8 mouse cellular contexts compared by ENCODE assay signal in the genomic region with DNA sequence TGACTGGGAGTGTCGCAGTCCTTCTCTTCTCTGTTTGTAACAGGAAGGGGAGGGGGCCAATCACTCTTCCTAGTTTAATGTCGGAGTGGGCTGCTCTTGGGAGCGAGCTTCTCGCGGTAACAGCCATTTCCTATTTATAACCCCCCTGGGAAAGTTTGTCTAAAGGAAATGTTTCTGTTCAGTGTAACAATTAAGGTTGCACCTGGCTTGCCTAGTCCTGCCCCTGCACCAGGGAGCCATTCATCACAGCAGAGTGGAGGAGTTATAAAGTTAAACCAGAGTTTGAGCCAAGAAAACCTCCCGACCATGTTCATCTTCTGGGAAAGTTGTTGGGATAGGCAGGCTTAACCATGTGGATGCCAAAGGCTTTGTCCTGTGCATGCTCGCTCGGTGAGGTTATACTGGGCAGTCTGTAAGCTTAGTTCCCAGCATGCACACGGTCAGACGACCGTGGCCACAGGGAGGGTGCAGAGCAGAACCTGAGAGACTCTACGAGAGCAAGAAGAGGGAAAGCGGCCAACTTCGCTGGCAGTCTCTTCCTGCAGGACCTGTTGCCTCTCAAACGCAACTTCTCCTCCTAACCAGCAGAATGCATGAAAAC.
DNase-seq lines count a peak whose midpoint lies in the region; ATAC-seq and TF ChIP-seq lines count a peak whose summit lies in the region.
"Had no signal": no experiment of that assay in that cellular context is flagged by ENCODE, and none has a peak within 500 bp of the region (broad histone marks: within the 10 kb centered on the region; RNA-seq: fewer than 3 reads in every experiment).

No protein-coding gene starts in this region.

- no peak overlapping the region for H3K9ac ChIP-seq in midbrain, embryonic 11.5 days (ENCODE audit: low read length)
- H3K9ac ChIP-seq in midbrain, embryonic 13.5 days (replicated peaks): no peak overlapping the region
- H3K9ac ChIP-seq: midbrain, embryonic 12.5 days had no signal

- H3K4me1 ChIP-seq in midbrain, embryonic 11.5 days (ENCODE audit: control insufficient read depth, insufficient read depth, low read length): no peaks in the 10 kb centered on the region
- no peaks in the 10 kb centered on the region for H3K4me1 ChIP-seq in midbrain, embryonic 10.5 days
- H3K4me1 ChIP-seq in midbrain, embryonic 13.5 days (replicated peaks): peaks cover 5% of the 10 kb centered on the region

- 67% methylated on average over 15 of the region's 15 CpGs for WGBS in midbrain, embryonic 11.5 days
- WGBS in midbrain, embryonic 10.5 days: 74% methylated on average over 15 of the region's 15 CpGs
- WGBS in midbrain, embryonic 13.5 days: 62% methylated on average over 15 of the region's 15 CpGs

- H3K36me3 ChIP-seq in midbrain, embryonic 11.5 days (ENCODE audit: control insufficient read depth, insufficient read depth, low read length): no peaks in the 10 kb centered on the region
- H3K36me3 ChIP-seq in midbrain, embryonic 10.5 days: no peaks in the 10 kb centered on the region
- no peaks in the 10 kb centered on the region for H3K36me3 ChIP-seq in midbrain, embryonic 13.5 days
- H3K36me3 ChIP-seq: midbrain, embryonic 12.5 days had no signal

- intact Hi-C loops in gastrocnemius, adult 2 months (cut with DNase I): no loop called here

- H3K27ac ChIP-seq in midbrain, embryonic 11.5 days (ENCODE audit: low read depth, low read length): no peak overlapping the region
- no peak overlapping the region for H3K27ac ChIP-seq in midbrain, embryonic 10.5 days (replicated peaks)
- H3K27ac ChIP-seq in gastrocnemius, adult 2 months: peak overlapping the region; percentile 62
- no peak overlapping the region for H3K27ac ChIP-seq in midbrain, embryonic 13.5 days
- H3K27ac ChIP-seq: midbrain, embryonic 12.5 days had no signal

- TF ChIP-seq CTCF in gastrocnemius, adult 2 months (IDR thresholded peaks at IDR 0.05): no peak

- DNase-seq in midbrain, embryonic 11.5 days (ENCODE audit: low spot score, missing footprints): peak; percentile 72
- DNase-seq in midbrain, embryonic 10.5 days (ENCODE audit: low spot score): no peak
- peak; percentile 65 for DNase-seq in gastrocnemius, adult 2 months
- DNase-seq in kidney, postnatal 25 days: peak; percentile 39 to 56
- DNase-seq in testis, postnatal 10 days (ENCODE audit: low spot score): peak; percentile 59
- no peak for DNase-seq in thymus, postnatal 4 days

- no peaks in the 10 kb centered on the region for H3K9me3 ChIP-seq in midbrain, embryonic 11.5 days (ENCODE audit: control insufficient read depth, low read length)
- no peaks in the 10 kb centered on the region; the same call in 1 of the 2 replicates for H3K9me3 ChIP-seq in midbrain, embryonic 10.5 days (replicated peaks)
- H3K9me3 ChIP-seq in midbrain, embryonic 13.5 days: no peaks in the 10 kb centered on the region
- H3K9me3 ChIP-seq: midbrain, embryonic 12.5 days had no signal

- no peaks in the 10 kb centered on the region for H3K27me3 ChIP-seq in midbrain, embryonic 11.5 days (ENCODE audit: control insufficient read depth, insufficient read depth, low read length)
- no peaks in the 10 kb centered on the region for H3K27me3 ChIP-seq in midbrain, embryonic 10.5 days (ENCODE audit: low read depth, poor library complexity, severe bottlenecking)
- no peaks in the 10 kb centered on the region for H3K27me3 ChIP-seq in midbrain, embryonic 13.5 days
- H3K27me3 ChIP-seq: midbrain, embryonic 12.5 days had no signal

- H3K4me2 ChIP-seq in midbrain, embryonic 11.5 days: no peak overlapping the region
- H3K4me2 ChIP-seq in midbrain, embryonic 13.5 days (replicated peaks): no peak overlapping the region
- H3K4me2 ChIP-seq: midbrain, embryonic 12.5 days had no signal

- ATAC-seq in midbrain, embryonic 11.5 days (ENCODE audit: low FRiP score): no peak
- no peak for ATAC-seq in midbrain, embryonic 13.5 days

- no peak overlapping the region for H3K4me3 ChIP-seq in midbrain, embryonic 11.5 days (ENCODE audit: low read depth, low read length)
- no peak overlapping the region for H3K4me3 ChIP-seq in midbrain, embryonic 10.5 days
- peak overlapping the region; percentile 49 for H3K4me3 ChIP-seq in gastrocnemius, adult 2 months
- no peak overlapping the region for H3K4me3 ChIP-seq in midbrain, embryonic 13.5 days (replicated peaks)
- H3K4me3 ChIP-seq: midbrain, embryonic 12.5 days had no signal

Comparison
In these comparisons a context has a peak if more than half of its experiments do, and no peak if none do; other contexts are left out.
1. DNase-seq: peak in midbrain, embryonic 11.5 days (single experiment), gastrocnemius, adult 2 months (single experiment), kidney, postnatal 25 days (2 of 2) and testis, postnatal 10 days (single experiment); none in midbrain, embryonic 10.5 days (single experiment) and thymus, postnatal 4 days (single experiment).